Mouse (Mus musculus) bone marrow, adult 2 months (tissue): ENCODE data around the gene Proser1. TPM values are rescaled to one million over a fixed set of nuclear protein-coding genes. Genes with fewer than 3 reads are reported as not detected.
A peak's percentile ranks its signal among the peaks of the same experiment; 100 is the strongest.

Experiments
- H3K27ac ChIP-seq: fragments of 200-500 bp; 2 replicates; pipeline ENCODE4 v1.5.1; 2012; ENCODE audit warnings: low read depth, mild to moderate bottlenecking, control low read depth, inconsistent platforms, low read length; ENCODE audit not compliant: control insufficient read depth, poor library complexity, insufficient read depth
- H3K4me1 ChIP-seq: fragments of 200-500 bp; 2 replicates; pipeline ENCODE4 v1.6.1; 2011; ENCODE audit warnings: low read length; ENCODE audit not compliant: control insufficient read depth, insufficient read depth
- H3K4me3 ChIP-seq: fragments of 200-500 bp; replicated peaks from 2 replicates; pipeline ENCODE3; 2011; ENCODE audit warnings: mild to moderate bottlenecking, low read depth, low read length, control low read depth; ENCODE audit not compliant: control insufficient read depth
- CTCF ChIP-seq: fragments of 200-500 bp; IDR thresholded peaks from 2 replicates; pipeline ENCODE4 v1.5.1; 2011; ENCODE audit warnings: low read length, control low read depth; ENCODE audit not compliant: control insufficient read depth, insufficient read depth
- POLR2A ChIP-seq: fragments of 200-500 bp; IDR thresholded peaks from 2 replicates; pipeline ENCODE4 v1.6.1; 2011; ENCODE audit warnings: low read depth, mild to moderate bottlenecking, control low read depth, low read length, borderline replicate concordance; ENCODE audit not compliant: control insufficient read depth
- WGBS: fragments of 180-500 bp; shearing (Covaris S2); methylation state at CpG from one replicate; pipeline ENCODE4 v1.1.7; 2018; 5-methylcytosine and 5-hydroxymethylcytosine counted together
- polyA plus RNA-seq: library from polyadenylated mRNA; stranded (reverse); fragments of >200 nt; gene quantifications from 2 replicates; pipeline ENCODE4 v1.2.4, GENCODE M21; 2011; ENCODE audit warnings: low replicate concordance; ENCODE audit not compliant: missing spikeins, insufficient read depth, insufficient read length

Proser1 gene
- polyA plus RNA-seq, 1 experiment, result 6.0 TPM

GRCm38 (mm10) chr3:53469650-53470049, 6.2 kb downstream of the Proser1 start:
- Histone ChIP-seq H3K4me1 (peaks cover under 1% of the 10 kb centered on the region), H3K4me3 (no peak overlapping the region), H3K27ac (no peak overlapping the region)
- TF ChIP-seq CTCF, result no peak
- no peak for TF ChIP-seq POLR2A
- 81% methylated on average over 5 of the region's 5 CpGs for WGBS

- WGBS, result 95% methylated on average over 5 of the region's 5 CpGs
- no peak overlapping the region for H3K4me3 ChIP-seq
- no peak for TF ChIP-seq POLR2A
- no peak for TF ChIP-seq CTCF
Measured at GRCm38 (mm10) chr3:53472061-53472460, 8.6 kb downstream of the Proser1 start.

GRCm38 (mm10) chr3:53474179-53474578, 10.7 kb downstream of the Proser1 start:
- TF ChIP-seq CTCF (no peak), POLR2A (no peak)
- WGBS, result 77% methylated on average over 4 of the region's 4 CpGs
- Histone ChIP-seq H3K4me3 (no peak overlapping the region), H3K4me1 (no peaks in the 10 kb centered on the region; the same call in 1 of the 2 replicates), H3K27ac (no peak overlapping the region)

More at GRCm38 (mm10) chr3:53472061-53472460, 8.6 kb downstream of the Proser1 start:
- Histone ChIP-seq H3K27ac (no peak overlapping the region), H3K4me1 (no peaks in the 10 kb centered on the region; the same call in 1 of the 2 replicates)

- WGBS, result 51% methylated on average over 6 of the region's 6 CpGs
- Histone ChIP-seq H3K27ac (no peak overlapping the region), H3K4me1 (no peaks in the 10 kb centered on the region; the same call in 1 of the 2 replicates), H3K4me3 (no peak overlapping the region)
- TF ChIP-seq CTCF, result peak; percentile 48; the same call in 1 of the 2 replicates
- TF ChIP-seq POLR2A, result no peak
Measured at GRCm38 (mm10) chr3:53475889-53476288, 12.4 kb downstream of the Proser1 start.

- WGBS, result 89% methylated on average over 17 of the region's 17 CpGs
- no peak for TF ChIP-seq POLR2A
- TF ChIP-seq CTCF, result no peak
- Histone ChIP-seq H3K27ac (no peak overlapping the region), H3K4me1 (no peaks in the 10 kb centered on the region; the same call in 1 of the 2 replicates), H3K4me3 (no peak overlapping the region)
Measured at GRCm38 (mm10) chr3:53477468-53477867, 14.0 kb downstream of the Proser1 start.

GRCm38 (mm10) chr3:53478419-53479046, 15.1 kb downstream of the Proser1 start:
- 92% methylated on average over 30 of the region's 30 CpGs for WGBS
- TF ChIP-seq POLR2A (no peak), CTCF (no peak)
- Histone ChIP-seq H3K27ac (no peak overlapping the region), H3K4me3 (no peak overlapping the region), H3K4me1 (peaks cover 1% of the 10 kb centered on the region)

- H3K27ac ChIP-seq, result no peak overlapping the region
- WGBS, result 40% methylated on average over 8 of the region's 8 CpGs
- H3K4me1 ChIP-seq, result peaks cover 1% of the 10 kb centered on the region
- H3K4me3 ChIP-seq, result no peak overlapping the region
- TF ChIP-seq POLR2A (no peak), CTCF (no peak)
Measured at GRCm38 (mm10) chr3:53483414-53484059, 20.1 kb downstream of the Proser1 start.

GRCm38 (mm10) chr3:53486561-53486960, 23.1 kb downstream of the Proser1 start:
- no peak overlapping the region for H3K4me3 ChIP-seq
- H3K4me1 ChIP-seq, result peaks cover 1% of the 10 kb centered on the region
- WGBS, result 80% methylated on average over 10 of the region's 10 CpGs
- TF ChIP-seq POLR2A, result no peak
- no peak overlapping the region for H3K27ac ChIP-seq

GRCm38 (mm10) chr3:53486996-53487576, 23.6 kb downstream of the Proser1 start:
- whole genome bisulfite sequencing, result 43% methylated on average over 9 of the region's 9 CpGs

More at GRCm38 (mm10) chr3:53486996-53487576, 23.6 kb downstream of the Proser1 start:
- Histone ChIP-seq H3K4me3 (no peak overlapping the region), H3K4me1 (peaks cover 1% of the 10 kb centered on the region), H3K27ac (no peak overlapping the region)
- TF ChIP-seq CTCF, result no peak
- TF ChIP-seq POLR2A, result no peak
